Mouse (Mus musculus) v-Abl transformed pro-B cells (cell line): Measurements from ENCODE around the gene H2-M3.
"Not testable (repeated sequence)": the region's sequence is repeated elsewhere in the genome, so short reads cannot be mapped to it uniquely, and the experiment has no call there.

ENCODE experiments used
- in situ Hi-C, 2 experiments: fragments of 400-800 bp; cut with MboI; formaldehyde crosslinking; loops; one replicate each; pipeline ENCODE4 v1.15.1; 2025; ENCODE audit not compliant: unreplicated experiment in 2 of 2

The H2-M3 gene

GRCm38 (mm10) chr17:37270058-37270701, at the start of gene H2-M3:
Gene H2-M3, plus strand, starts transcription at chr17:37270220.
- in situ Hi-C loops = no loop called here

GRCm38 (mm10) chr17:37221879-37222278, 48.1 kb upstream of the H2-M3 start:
- in situ Hi-C loops = loop anchor here in 1 of 2 experiments (25.0 kb wide), 1 partner anchor 860 kb away; the partner anchor contains the start of gene H2-M10.3

GRCm38 (mm10) chr17:37237230-37237629, 32.8 kb upstream of the H2-M3 start, which contains the start of gene Olfr97:
Gene Olfr97, minus strand, starts transcription at chr17:37237330.
- in situ Hi-C loops = not testable (repeated sequence)

GRCm38 (mm10) chr17:37242198-37242597, 27.8 kb upstream of the H2-M3 start:
- in situ Hi-C loops = no loop called here

- in situ Hi-C loops = no loop called here
These were observed 23.3 kb upstream of the H2-M3 start for GRCm38 (mm10) chr17:37246715-37247114.

- in situ Hi-C loops = no loop called here
These were observed 20.6 kb upstream of the H2-M3 start for GRCm38 (mm10) chr17:37249460-37249859.

- in situ Hi-C loops = no loop called here
These were observed 19.5 kb upstream of the H2-M3 start for GRCm38 (mm10) chr17:37250544-37250943.

- in situ Hi-C loops = no loop called here
These were observed 6.4 kb upstream of the H2-M3 start, which contains the start of gene Olfr98 for GRCm38 (mm10) chr17:37263626-37264025. Gene Olfr98, minus strand, starts transcription at chr17:37263749.

- in situ Hi-C loops = no loop called here
These were observed 677 bp downstream of the H2-M3 start for GRCm38 (mm10) chr17:37270702-37271092.

GRCm38 (mm10) chr17:37275626-37276248, 5.7 kb downstream of the H2-M3 start:
- in situ Hi-C loops = no loop called here

GRCm38 (mm10) chr17:37276573-37276972, 6.6 kb downstream of the H2-M3 start:
- in situ Hi-C loops = no loop called here

- in situ Hi-C loops = no loop called here
These were observed 10.3 kb downstream of the H2-M3 start for GRCm38 (mm10) chr17:37280331-37280730.

GRCm38 (mm10) chr17:37283360-37283759, 13.3 kb downstream of the H2-M3 start, which contains the start of gene Olfr99:
Gene Olfr99, minus strand, starts transcription at chr17:37283460.
- in situ Hi-C loops = no loop called here

- in situ Hi-C loops = no loop called here
These were observed 34.2 kb downstream of the H2-M3 start, which contains the start of gene Olfr101 for GRCm38 (mm10) chr17:37304213-37304612. Gene Olfr101, minus strand, starts transcription at chr17:37304313.

GRCm38 (mm10) chr17:37308483-37308882, 38.5 kb downstream of the H2-M3 start:
- in situ Hi-C loops = no loop called here

- in situ Hi-C loops = no loop called here
These were observed 40.2 kb downstream of the H2-M3 start for GRCm38 (mm10) chr17:37310146-37310699.

- in situ Hi-C loops = no loop called here
These were observed 46.9 kb downstream of the H2-M3 start, which contains the start of gene Olfr102 for GRCm38 (mm10) chr17:37316954-37317353. Gene Olfr102, minus strand, starts transcription at chr17:37317054.
